Mouse (Mus musculus): ENCODE data around the gene Supt5. TPM values are rescaled to one million over a fixed set of nuclear protein-coding genes. Genes with fewer than 3 reads are reported as not detected.
"Not testable (repeated sequence)": the region's sequence is repeated elsewhere in the genome, so short reads cannot be mapped to it uniquely, and the experiment has no call there.

The Supt5 gene
- 98.5 and 110 TPM in 2 replicates for polyA plus RNA-seq (2016; fragmentation: Nextera tagmentation; extraction: Ambion mirVana)

GRCm38 (mm10) chr7:28338108-28338998 lies at the start of gene Supt5:
Gene Supt5 (minus strand): TSS chr7:28338746.
- H3K9ac ChIP-seq = peak within 1 kb of the TSS; percentile 93
- ATAC-seq (ENCODE audit: low FRiP score, low read depth) = peak; percentile 98
- H3K4me1 ChIP-seq = peaks cover 9% of the 10 kb centered on the region
- H3K4me2 ChIP-seq (replicated peaks) = peak within 1 kb of the TSS; percentile 85
- H3K9me3 ChIP-seq = no peaks in the 10 kb centered on the region
- H3K27ac ChIP-seq = peak within 1 kb of the TSS; percentile 28; the same call in 1 of the 2 replicates
- H3K4me3 ChIP-seq = peak within 1 kb of the TSS; percentile 96
- H3K36me3 ChIP-seq = no peaks in the 10 kb centered on the region
- H3K27me3 ChIP-seq (replicated peaks) = no peaks in the 10 kb centered on the region
- WGBS = under 1% methylated on average over 77 of the region's 77 CpGs

- H3K9ac ChIP-seq; H3K9me3 ChIP-seq; H3K27me3 ChIP-seq (replicated peaks); H3K4me2 ChIP-seq (replicated peaks); H3K4me3 ChIP-seq; ATAC-seq (ENCODE audit: low FRiP score, low read depth); H3K27ac ChIP-seq: not testable (repeated sequence)
- WGBS = 91% methylated on average over 7 of the region's 7 CpGs
- H3K4me1 ChIP-seq = peaks cover 17% of the 10 kb centered on the region
- peaks cover 46% of the 10 kb centered on the region for H3K36me3 ChIP-seq
Measured at GRCm38 (mm10) chr7:28387384-28387783, 48.8 kb upstream of the Supt5 start.

GRCm38 (mm10) chr7:28386877-28387276 lies 48.3 kb upstream of the Supt5 start:
- 87% methylated on average over 6 of the region's 6 CpGs for WGBS
- H3K36me3 ChIP-seq = peaks cover 46% of the 10 kb centered on the region
- H3K27me3 ChIP-seq (replicated peaks); H3K4me2 ChIP-seq (replicated peaks); H3K4me3 ChIP-seq; H3K9ac ChIP-seq; H3K27ac ChIP-seq; H3K9me3 ChIP-seq: not testable (repeated sequence)
- peaks cover 19% of the 10 kb centered on the region for H3K4me1 ChIP-seq
- 0 out of 2 replicates have a peak, but pooled peaks have one; percentile 17 for ATAC-seq (ENCODE audit: low FRiP score, low read depth)

- peaks cover 19% of the 10 kb centered on the region for H3K4me1 ChIP-seq
- H3K4me2 ChIP-seq (replicated peaks) = no peak overlapping the region
- H3K9ac ChIP-seq = no peak overlapping the region
- H3K27ac ChIP-seq = no peak overlapping the region
- WGBS = 34% methylated on average over 4 of the region's 4 CpGs
- no peaks in the 10 kb centered on the region for H3K9me3 ChIP-seq
- peak; percentile 76 for ATAC-seq (ENCODE audit: low FRiP score, low read depth)
- peaks cover 46% of the 10 kb centered on the region for H3K36me3 ChIP-seq
- no peaks in the 10 kb centered on the region for H3K27me3 ChIP-seq (replicated peaks)
- no peak overlapping the region for H3K4me3 ChIP-seq
Measured at GRCm38 (mm10) chr7:28386462-28386861, 47.9 kb upstream of the Supt5 start.

GRCm38 (mm10) chr7:28386007-28386406 lies 47.5 kb upstream of the Supt5 start:
- H3K4me3 ChIP-seq = no peak overlapping the region
- WGBS = 90% methylated on average over 7 of the region's 7 CpGs
- H3K27ac ChIP-seq = no peak overlapping the region
- H3K4me1 ChIP-seq = peaks cover 19% of the 10 kb centered on the region
- H3K9ac ChIP-seq = no peak overlapping the region
- no peaks in the 10 kb centered on the region for H3K9me3 ChIP-seq
- ATAC-seq (ENCODE audit: low FRiP score, low read depth) = no peak; the same call in 1 of the 2 replicates
- peaks cover 46% of the 10 kb centered on the region for H3K36me3 ChIP-seq
- H3K4me2 ChIP-seq (replicated peaks) = no peak overlapping the region
- no peaks in the 10 kb centered on the region for H3K27me3 ChIP-seq (replicated peaks)

GRCm38 (mm10) chr7:28385196-28385595 lies 46.6 kb upstream of the Supt5 start:
- ATAC-seq (ENCODE audit: low FRiP score, low read depth) = no peak
- no peak overlapping the region for H3K9ac ChIP-seq
- WGBS = 94% methylated on average over 9 of the region's 9 CpGs
- H3K36me3 ChIP-seq = peaks cover 39% of the 10 kb centered on the region
- no peak overlapping the region for H3K27ac ChIP-seq
- H3K4me3 ChIP-seq = no peak overlapping the region
- H3K4me1 ChIP-seq = peaks cover 20% of the 10 kb centered on the region
- no peaks in the 10 kb centered on the region for H3K27me3 ChIP-seq (replicated peaks)
- H3K4me2 ChIP-seq (replicated peaks) = no peak overlapping the region
- no peaks in the 10 kb centered on the region for H3K9me3 ChIP-seq

GRCm38 (mm10) chr7:28384162-28384561 lies 45.6 kb upstream of the Supt5 start:
- Histone ChIP-seq H3K27me3 (replicated peaks) (no peaks in the 10 kb centered on the region), H3K4me1 (peaks cover 25% of the 10 kb centered on the region), H3K36me3 (peaks cover 29% of the 10 kb centered on the region), H3K9me3 (no peaks in the 10 kb centered on the region), H3K27ac (no peak overlapping the region), H3K9ac (no peak overlapping the region), H3K4me3 (no peak overlapping the region), H3K4me2 (replicated peaks) (no peak overlapping the region)
- 87% methylated on average over 6 of the region's 6 CpGs for WGBS
- ATAC-seq (ENCODE audit: low FRiP score, low read depth) = no peak

GRCm38 (mm10) chr7:28383606-28384005 lies 45.1 kb upstream of the Supt5 start:
- H3K9me3 ChIP-seq = no peaks in the 10 kb centered on the region
- H3K27ac ChIP-seq = no peak overlapping the region
- no peak overlapping the region for H3K4me3 ChIP-seq
- no peaks in the 10 kb centered on the region for H3K27me3 ChIP-seq (replicated peaks)
- no peak overlapping the region for H3K4me2 ChIP-seq (replicated peaks)
- no peak overlapping the region for H3K9ac ChIP-seq
- ATAC-seq (ENCODE audit: low FRiP score, low read depth) = no peak
- 80% methylated on average over 4 of the region's 4 CpGs for WGBS
- H3K36me3 ChIP-seq = peaks cover 24% of the 10 kb centered on the region
- H3K4me1 ChIP-seq = peaks cover 29% of the 10 kb centered on the region

- Histone ChIP-seq H3K4me1 (peaks cover 35% of the 10 kb centered on the region), H3K27ac (no peak overlapping the region), H3K9me3 (no peaks in the 10 kb centered on the region), H3K36me3 (peaks cover 19% of the 10 kb centered on the region), H3K4me2 (replicated peaks) (no peak overlapping the region), H3K27me3 (replicated peaks) (no peaks in the 10 kb centered on the region; the same call in 1 of the 2 replicates), H3K4me3 (no peak overlapping the region), H3K9ac (no peak overlapping the region)
- 77% methylated on average over 11 of the region's 11 CpGs for WGBS
- no peak for ATAC-seq (ENCODE audit: low FRiP score, low read depth)
Measured at GRCm38 (mm10) chr7:28382981-28383396, 44.4 kb upstream of the Supt5 start.

GRCm38 (mm10) chr7:28382347-28382951 lies 43.9 kb upstream of the Supt5 start:
- peaks cover 5% of the 10 kb centered on the region; the same call in 1 of the 2 replicates for H3K27me3 ChIP-seq (replicated peaks)
- 67% methylated on average over 11 of the region's 12 CpGs for WGBS
- H3K9me3 ChIP-seq = no peaks in the 10 kb centered on the region
- H3K4me2 ChIP-seq (replicated peaks) = peak overlapping the region; percentile 56
- H3K9ac ChIP-seq = 0 out of 2 replicates have a peak overlapping the region, but pooled peaks have one; percentile 40
- 0 out of 2 replicates have a peak overlapping the region, but pooled peaks have one; percentile 23 for H3K27ac ChIP-seq
- no peak for ATAC-seq (ENCODE audit: low FRiP score, low read depth)
- peaks cover 13% of the 10 kb centered on the region for H3K36me3 ChIP-seq
- no peak overlapping the region for H3K4me3 ChIP-seq
- peaks cover 40% of the 10 kb centered on the region for H3K4me1 ChIP-seq

GRCm38 (mm10) chr7:28381938-28382337 lies 43.4 kb upstream of the Supt5 start:
- Histone ChIP-seq H3K27me3 (replicated peaks) (peaks cover 7% of the 10 kb centered on the region; the same call in 1 of the 2 replicates), H3K9ac (peak overlapping the region; percentile 40), H3K36me3 (peaks cover 11% of the 10 kb centered on the region), H3K4me1 (peaks cover 42% of the 10 kb centered on the region), H3K4me3 (peak overlapping the region; percentile 18), H3K4me2 (replicated peaks) (peak overlapping the region; percentile 56), H3K27ac (0 out of 2 replicates have a peak overlapping the region, but pooled peaks have one; percentile 23), H3K9me3 (no peaks in the 10 kb centered on the region)
- no peak for ATAC-seq (ENCODE audit: low FRiP score, low read depth)
- 12% methylated on average over 20 of the region's 20 CpGs for WGBS

Measured in neural tube, embryonic 12.5 days (tissue).